Mouse (Mus musculus) left cerebral cortex, adult 9 months (tissue): ENCODE measurements at regions not wholly inside any gene's neighbourhood (a gene's known extent, or its start where the extent isn't known, plus 50 kb on each side); places are given as distances from the start of the nearest gene placed in this dataset.

Experiments used
- DNase-seq, 2 experiments: peaks; one replicate each; pipeline ENCODE4 v3.0.0; 2022; ENCODE audit warnings: low spot score in 2 of 2

DNA sequence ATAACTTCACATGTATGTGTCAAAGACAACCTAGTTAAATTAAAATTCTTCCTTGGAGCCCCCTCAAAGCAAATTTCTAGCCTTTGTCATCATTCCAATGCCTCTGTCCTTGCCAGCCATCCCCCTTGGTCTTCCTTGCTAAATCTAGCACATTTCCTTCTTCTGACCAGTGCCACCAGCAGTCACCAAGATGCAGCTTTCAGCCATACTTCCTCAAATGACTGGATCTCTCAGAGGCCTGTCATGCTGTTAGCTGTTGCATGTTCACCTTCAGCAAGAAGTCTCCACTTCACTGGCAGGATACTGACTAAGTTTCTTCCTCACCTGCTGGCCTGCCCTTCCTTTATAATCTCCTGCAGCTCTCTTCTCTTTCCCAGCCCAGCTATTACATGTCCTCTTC lies 261.3 kb downstream of the Pik3r1 start:
- DNase-seq: no peak

DNA sequence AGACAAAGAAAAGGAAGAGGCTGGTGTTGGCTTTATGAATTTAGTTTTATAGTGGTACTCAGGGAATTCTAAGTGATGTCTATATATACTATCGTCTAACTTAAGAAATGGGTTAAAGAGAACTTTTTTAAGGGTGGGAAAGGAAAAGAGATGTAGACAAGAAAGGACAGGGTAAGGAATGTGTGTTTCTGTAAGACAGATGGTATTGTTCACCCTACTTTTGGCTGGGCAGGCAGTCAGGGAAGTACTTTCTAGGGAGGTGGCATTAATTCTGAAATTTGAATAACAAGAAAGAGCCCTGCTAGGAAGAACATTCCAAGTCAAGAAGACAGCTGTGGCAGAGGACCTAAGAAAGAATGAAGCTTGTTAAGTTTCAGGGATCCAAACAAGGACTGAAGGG lies 263.0 kb downstream of the Pik3r1 start:
- DNase-seq: no peak

DNA sequence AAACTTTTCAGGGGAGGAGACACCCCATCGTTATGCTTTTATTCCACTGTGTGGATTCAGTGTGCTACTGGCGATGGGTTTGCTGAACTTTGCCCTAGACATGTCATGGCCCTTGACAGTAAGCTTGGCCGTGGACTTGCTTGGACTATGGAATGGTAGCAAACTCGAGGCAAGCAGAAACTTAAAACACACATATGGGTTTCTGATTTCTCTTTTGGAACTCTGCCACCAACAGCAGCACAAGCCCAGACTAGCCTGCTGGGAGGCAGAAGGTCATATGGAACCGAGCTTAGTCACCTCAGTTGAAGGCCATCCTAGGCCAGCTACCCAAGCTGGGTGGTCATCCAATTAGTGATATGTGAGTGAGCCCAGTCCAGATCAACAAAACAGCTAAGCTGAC lies 263.8 kb downstream of the Pik3r1 start:
- no peak for DNase-seq

DNA sequence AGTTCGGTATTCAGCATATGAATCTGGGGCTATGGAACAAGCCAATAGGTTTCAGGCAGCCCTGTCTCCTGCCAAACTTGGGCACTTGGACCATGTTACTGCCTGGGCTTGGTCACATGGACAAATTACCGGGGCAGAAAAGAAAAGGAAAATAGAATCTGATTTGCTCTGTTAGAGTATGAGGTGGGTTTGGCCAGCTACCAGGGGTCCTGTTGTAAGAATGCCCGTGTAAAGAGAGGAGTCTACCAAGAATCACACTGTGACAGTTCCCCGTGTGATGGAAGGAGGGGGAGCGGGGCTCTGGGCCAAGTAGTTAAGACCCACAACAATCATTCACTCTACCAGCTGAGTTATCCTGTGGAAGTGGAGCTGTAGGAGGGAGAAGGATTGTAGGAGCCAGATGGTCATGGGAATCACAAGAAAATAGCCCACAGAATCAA lies 266.2 kb downstream of the Pik3r1 start:
- no peak for DNase-seq

DNA sequence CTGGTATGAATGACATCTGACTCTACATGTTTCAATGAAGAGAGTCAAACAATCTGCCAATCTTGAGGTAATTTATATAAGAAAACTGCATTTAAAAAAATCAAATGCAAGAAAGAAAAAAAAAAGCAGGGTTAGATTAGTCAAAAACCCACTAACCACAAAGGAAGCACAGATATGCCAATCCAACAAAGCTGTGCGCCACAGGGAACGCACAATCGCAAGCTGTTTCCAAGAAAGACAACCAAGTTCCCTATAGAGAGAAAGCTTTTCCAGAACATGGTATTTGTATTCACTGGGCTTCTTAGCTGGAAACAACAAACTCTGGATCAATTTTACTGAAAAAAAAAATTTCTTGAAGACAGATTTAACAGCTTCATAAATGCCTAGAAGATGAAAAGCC lies 267.0 kb downstream of the Pik3r1 start:
- DNase-seq: no peak

DNA sequence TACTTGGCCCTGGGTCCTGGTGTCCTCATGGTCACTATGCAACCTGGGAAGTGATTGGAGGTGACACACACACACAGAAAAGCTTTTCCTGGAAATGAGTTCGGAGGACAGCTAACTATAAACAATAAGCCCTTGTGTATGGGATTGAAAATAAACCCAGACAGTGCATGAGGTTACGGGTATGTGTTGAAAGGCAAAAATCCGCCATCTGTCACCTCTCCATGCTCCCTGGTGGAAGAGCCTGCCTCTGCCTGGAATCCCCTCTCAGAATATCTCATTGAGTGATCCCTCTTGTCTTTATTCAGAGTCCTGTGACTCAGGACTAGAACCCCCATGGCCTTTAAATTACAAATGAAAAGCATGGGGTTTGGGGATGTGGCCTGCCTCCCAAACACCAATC lies 276.2 kb downstream of the Pik3r1 start:
- DNase-seq: no peak

DNA sequence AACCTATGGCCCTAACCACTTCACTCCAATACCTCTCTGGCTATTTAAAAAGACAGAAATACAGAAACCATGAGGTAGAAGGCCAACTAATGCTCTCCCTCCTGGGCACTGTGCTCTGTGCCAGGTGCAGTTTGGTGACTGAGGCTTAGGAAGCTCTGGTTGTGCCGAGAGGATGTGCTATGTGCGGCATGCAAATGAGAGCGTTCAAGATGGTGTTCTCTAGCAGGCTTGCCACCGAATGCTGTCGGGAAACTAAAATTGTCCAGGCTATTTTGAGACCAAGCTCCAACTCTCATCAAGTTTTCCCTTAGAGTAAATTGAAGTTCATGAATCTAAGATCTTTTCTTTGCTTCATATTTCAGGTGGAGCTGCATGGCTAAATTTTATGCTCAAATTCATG lies 277.1 kb downstream of the Pik3r1 start:
- DNase-seq: peak; percentile 62 to 81

DNA sequence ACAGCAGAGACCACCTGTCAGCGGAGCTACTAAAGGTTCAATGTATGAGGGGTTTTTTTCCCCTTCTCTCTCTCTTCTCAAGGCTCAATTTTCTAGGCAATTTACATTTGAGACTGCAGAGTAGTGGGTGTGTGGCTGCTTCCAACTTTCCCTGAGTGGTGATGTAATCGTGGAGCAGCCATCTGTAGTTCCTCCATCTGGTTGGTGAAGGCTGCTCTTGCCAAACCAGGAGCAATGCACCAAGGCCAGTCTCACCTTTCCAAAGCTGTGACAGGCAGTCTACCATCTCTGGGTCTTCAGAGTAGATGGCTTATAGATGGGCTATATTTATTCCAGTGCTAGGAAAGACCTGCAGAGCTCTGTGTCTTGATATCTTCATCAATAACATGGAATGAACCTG lies 280.4 kb downstream of the Pik3r1 start:
- DNase-seq: peak; percentile 53 to 85

DNA sequence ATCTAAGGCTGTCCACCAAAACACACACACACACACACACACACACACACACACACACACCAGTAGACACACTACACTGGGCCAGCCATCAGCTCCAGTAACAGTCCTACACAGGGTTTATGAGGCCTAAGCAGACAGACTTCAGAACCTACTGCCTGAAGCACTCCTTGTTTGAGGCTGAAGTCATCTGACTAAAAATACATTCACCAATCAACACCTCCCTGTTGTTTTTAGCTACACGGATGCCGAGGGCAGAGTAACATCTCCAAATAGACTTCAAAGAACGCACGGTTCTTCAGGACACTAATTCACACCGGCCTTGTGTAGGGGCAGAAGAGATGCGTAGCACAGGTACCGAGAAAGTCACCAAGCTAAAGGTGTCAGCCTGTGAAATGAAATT lies 282.2 kb downstream of the Pik3r1 start:
- DNase-seq: no peak

DNA sequence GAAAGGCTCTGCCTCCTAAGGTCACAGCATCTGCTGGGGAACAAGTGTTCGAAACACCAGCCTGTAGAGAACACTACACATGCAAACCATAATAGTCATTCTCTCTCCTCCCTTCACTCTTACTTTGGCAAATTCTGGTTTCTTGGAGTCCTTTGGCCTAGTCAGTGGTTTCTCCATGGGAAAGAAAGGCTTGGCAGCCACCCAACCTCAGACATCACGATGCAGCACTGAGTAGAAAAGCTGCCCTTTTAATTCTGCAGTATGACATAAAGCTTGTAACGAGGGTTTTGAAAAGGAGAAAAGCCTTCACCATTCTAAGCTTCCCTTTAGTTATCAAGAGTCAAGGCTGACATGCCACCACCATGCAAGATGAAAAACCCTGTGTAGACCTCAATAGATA lies 284.2 kb downstream of the Pik3r1 start:
- no peak for DNase-seq

DNA sequence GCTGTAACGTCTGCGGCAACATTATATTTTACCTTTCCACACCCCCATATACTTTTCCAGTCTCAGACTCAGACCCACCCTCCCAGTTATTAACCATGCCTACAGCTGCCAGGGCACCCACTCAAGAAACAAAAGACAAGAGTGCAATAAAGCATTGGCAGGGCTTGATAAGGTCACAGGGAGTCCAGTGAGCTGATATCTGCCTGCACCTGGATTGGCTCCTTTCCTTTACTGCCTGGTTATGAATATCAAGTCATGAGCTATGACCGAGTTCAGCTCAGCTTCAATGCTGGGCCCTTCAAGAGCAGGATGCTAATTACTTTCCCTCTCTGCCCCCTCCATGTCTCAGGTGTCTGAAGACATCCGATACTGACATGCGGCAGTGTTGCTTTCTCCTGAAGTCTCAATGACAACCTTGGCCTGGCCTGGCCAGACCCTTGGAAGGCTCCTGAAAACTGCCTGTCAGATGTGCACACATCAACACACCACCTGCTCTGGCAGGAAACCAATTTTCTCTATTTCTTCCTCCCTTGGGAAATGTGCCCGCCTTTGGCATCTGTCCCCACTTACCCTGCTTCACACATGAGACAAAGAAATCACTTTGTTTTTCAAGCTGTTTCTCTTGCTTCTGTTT lies 286.3 kb downstream of the Pik3r1 start:
- DNase-seq: no peak

DNA sequence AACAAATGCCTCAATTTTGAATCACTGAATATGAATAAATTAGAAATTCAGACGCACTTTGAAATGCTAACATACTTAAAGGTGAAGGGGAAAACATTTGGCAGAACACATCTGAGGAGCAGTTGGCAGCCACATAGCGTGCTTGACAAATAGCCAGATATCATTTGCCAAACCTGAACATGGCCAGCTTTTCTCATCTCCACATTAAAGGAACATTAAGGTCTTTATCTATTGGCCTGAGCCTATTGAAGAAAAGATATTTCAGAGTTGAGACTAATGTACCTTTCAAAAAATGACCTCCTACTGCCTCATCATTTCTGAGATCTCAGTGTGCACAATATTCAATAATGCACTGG lies 288.7 kb downstream of the Pik3r1 start:
- no peak for DNase-seq

DNA sequence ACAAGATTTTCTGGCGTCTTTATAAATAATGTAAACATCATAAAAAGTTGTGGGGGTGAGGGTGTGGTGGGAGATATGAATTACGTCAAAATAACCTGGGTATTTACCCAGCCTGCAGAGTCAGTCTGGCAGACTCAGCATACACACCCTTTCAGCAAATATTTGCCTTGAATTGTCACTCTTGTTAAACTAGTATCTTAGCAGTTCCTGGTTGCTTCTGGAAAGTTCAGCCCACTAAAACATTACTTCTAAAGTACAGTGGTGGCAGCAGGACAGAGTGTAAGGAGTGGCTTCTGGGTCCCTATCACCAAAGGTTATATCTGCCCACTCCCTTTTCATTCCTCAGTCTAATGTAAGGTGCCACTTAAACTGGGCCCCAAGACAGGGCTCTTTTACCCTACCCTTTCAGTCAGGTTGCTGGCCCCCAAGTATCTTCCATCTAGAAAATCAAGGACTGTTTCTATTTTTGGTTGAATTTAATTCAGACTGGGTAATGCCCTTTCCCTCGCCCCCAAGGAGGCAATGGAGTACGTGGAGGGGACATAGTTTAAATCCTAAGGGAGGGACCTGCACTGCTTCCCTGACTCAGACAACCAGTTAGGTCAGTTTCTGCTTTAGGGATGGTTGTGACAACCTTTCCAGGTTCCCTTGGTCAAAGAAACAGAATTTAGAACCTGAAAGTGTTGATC lies 289.3 kb downstream of the Pik3r1 start:
- DNase-seq: no peak

DNA sequence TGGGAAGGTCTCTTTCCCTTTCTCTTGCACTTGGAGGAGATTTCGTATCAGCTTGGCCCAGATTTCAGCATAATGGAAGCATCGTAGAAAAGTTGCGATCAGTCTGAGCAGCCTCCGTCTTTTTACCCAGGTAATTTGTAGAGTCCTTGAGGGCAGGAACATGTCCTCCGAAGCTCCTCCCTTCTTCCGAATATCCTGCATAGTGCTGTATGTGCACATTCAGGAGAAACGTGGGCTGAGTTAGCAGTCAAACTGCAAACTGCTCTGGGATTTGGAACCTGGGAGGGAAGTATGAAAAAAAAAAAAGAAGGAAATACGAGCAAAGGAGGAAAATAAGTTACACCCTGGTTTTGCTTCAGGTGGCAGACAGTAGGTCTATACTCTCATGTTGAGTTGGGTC lies 294.7 kb downstream of the Pik3r1 start:
- DNase-seq: no peak

DNA sequence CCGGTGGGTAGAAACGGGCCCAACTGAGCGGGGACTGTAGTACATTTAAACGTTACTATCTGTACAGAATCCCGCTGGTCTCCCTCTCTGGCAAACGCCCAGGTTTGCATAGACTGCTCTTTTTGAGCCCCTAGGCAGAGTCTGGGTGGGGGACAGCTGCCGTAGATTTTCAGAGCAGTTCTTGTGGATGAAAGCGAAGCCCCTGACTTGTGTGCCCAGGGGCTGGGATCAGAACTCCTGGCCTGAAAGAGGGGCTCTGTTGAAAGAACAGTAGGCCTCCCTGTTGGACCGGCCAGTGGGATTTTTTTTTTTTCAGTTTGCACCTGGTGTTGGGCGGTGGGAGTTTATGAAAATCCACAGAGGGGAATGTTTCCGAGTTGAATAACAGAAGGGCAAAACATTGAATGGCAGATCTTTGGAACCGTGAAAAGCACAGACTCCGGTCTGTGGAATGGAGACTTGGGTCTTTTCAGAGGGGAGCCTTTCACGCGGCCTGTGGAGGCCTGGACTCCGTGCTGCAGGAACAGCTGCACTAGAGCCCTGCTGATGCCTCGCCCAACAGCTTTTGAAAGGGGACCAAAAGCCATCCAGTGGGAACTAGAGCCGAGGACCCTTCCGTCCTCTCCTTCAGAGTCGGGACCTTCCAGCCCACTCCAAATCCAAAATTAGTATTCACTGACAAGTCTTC lies 297.3 kb downstream of the Pik3r1 start:
- no peak for DNase-seq

DNA sequence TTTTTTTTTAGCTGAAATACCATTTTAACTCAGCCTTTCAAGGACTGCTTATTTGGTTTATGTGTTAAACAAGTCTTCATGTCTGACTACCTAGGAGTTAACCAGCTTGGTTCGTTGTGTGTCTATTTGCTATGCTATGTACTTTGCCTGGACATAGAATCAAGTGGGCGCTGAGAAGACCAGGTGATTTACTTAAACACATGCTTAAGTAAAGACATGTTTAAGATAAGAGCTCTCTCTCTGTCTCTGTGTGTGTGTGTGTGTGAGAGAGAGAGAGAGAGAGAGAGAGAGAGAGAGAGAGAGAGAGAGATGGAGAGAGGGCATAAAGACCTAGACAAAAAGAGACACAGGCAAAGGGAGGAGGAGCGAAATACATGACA lies 302.3 kb downstream of the Pik3r1 start:
- no peak for DNase-seq

DNA sequence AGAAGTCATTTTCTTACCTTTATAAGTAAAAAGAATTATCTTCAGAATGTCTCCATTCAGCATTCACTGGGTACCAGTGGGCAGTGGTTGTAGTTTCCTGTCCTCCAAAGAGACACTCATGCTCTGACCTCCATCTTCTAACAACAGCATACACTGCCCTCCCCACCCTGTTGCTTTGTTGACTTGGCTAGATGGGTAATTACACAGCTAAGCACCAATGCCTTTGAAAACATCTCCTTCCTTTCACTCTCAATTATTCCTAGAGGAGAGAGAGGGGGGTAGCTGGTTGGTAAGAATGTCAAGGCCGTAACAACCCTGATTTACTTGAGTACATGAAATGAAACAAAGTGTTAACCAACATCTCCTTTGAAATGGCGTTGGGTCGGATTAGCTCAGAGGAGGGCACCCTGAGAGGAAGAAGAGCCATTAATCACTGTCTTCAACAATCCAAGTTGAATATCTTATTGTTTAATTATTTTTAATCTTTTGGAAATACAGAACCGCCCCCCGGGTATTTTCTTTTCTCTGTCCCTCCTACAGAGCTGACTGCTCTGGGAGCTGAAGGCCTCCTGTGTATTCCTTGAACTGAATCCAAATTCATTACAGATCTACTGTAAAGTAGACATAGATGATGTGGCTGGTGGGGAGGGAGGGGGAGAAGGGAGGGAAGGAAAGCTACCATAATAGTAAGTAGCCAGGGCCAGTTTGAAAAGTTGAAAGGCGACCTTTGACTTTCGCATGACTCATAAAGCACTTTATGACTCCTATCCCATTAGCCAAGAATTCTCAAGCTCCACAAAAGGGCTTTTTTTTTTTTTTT lies 302.9 kb downstream of the Pik3r1 start:
- DNase-seq: no peak

DNA sequence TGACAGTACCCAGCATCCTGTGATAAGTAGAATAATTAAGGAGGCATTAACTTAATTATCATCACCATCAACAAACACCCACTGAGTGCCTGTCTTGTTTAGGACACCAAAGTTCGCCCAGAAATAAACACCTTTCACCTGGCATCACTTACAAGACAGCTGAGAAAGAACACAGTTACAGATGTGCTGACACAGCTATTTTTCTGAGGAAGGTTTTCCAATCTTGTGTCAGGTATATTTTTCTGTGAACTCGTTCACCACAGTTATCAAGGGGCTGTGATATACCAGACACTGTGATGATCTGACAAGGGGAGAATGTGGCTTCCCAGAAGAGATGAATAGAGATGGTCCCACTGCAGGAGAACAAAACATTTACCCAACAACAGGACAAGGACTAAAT lies 311.1 kb downstream of the Pik3r1 start:
- DNase-seq: no peak

DNA sequence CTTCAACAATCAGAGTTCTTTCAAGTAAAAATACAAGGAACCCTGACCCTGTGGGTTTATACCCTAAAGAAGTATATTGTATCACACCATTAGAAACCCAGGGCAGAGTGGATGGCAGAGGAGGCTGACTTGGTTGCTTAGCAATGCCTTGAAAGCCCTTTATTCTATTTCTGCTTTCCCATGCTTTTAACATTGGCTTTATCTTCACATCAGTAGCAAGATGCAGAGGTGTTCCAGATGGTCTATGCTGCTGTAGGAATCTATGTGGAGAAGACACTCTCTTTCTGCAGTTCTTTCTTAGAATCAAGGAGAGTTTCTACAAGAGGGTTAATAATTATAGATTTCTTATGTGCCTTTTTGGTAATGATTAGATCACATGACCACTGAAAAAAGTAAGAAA lies 313.7 kb downstream of the Pik3r1 start:
- no peak for DNase-seq

DNA sequence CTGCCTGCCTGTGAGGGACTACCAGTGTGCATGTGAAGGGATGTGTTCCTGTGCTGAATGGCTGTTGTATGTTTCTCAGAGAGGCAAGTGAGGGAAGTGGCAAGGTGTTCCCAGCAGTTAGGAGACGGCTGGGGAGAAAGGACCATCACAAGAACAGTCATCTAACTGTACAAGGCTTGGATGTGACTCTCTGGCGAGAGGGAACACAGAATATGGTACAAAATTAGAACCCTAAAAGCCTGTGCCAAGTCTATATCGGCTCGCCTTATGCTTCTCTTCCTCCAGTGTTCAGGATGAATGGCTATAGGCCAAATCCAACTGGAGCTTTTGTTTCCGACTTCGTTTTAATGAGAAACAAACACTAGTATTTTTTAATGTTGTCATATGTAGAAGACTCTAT lies 317.5 kb downstream of the Pik3r1 start:
- peak; percentile 43 to 56 for DNase-seq

DNA sequence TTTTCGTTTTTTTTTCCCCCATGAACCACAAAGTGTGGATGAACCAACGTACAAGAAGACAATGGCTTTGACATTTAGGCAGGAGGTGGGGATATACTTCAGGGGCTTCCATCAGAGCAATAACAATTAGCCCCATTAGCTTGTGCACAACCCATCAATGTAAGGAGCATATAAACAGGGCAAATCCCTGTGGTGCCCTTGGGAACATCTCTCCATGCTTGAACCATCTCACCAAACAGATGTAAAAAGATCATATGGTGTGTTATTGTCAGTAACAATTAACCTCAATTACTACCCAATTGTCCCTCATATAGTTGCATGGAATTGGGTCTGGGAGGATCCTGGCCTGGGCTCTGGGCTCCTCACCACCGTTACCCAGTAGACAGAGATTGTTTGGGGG lies 328.5 kb downstream of the Pik3r1 start:
- DNase-seq: no peak

DNA sequence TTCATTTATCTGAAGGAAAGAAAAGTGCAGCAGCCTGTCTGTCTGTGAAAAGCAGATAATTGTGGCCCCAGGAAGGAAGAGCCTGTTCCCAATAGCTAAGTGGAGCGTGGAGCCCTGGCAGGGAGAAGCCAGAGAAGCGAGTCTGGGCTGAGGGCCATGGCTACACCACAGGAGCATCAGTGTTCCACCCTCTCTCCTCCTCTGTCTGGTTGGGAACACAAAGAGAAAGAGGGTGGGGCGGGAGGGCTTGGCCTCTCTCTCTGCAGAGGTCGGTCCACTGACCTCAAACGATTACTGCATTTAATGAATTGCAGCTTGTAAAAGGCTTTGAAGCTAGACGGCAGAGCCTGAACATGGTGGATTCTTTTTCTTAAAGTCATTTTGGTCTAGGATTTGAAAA lies 329.0 kb downstream of the Pik3r1 start:
- no peak for DNase-seq

DNA sequence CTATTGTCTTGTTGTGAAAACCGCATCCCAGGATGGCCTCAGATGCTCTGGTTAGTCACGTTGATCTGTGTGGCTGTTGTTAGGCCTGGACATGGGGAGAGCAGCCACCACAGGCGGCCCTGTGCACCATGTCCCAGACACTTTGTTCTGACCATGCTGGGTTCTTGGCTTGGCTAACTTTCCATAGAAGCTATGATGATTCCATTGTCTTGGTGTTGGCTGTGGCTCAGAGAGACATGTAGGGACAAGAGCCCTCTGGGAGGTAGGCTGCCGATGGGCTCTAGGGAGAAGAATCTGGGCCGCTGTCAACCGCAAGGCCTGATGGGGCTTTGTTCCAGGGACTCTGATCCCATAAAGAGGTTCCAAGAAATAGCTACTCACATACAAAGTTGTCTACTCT lies 334.9 kb downstream of the Pik3r1 start:
- DNase-seq: no peak
